Mouse (Mus musculus): ENCODE data around the gene Pou6f1.
"Not testable (repeated sequence)": the region's sequence is repeated elsewhere in the genome, so short reads cannot be mapped to it uniquely, and the experiment has no call there.

Pou6f1 gene

DNA sequence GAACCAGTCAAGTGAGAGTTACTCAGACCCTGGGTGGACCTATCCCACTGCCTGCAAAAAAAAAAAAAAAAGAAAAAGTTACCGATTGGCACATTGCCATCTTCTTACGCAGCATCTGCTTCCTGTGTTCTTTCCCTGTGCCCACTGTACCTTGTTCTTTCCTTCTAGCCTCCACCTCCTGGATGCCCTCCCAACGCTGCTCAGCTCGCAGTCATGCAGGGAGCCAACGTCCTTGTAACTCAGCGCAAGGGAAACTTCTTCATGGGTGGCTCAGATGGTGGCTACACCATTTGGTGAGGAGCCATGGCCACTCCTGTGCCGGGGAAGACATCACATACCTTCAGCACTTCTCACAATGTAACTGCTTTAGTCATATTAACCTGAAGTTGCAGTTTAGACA, 19.4 kb upstream of the Pou6f1 start:
- DNase-seq (ENCODE audit: low read depth) = no peak

DNA sequence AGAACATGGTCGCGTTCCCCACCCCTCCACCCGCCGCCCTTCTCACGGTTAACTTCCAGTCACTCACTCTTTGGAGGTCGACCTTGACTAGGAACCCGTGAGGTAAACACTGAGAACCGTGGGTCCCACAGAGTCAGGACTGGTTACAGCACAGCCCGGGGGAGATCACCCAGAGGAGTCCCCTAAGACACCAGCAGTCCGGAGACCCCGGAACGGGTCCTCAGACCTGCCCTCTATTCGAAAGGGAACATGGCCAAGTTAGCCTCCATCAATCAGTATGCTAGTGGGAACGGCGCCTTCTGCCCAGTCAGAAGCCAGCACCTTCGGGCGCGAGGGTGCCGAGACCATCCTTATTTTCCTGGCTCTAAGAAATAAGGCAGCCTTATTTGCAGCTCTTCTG, 16.4 kb upstream of the Pou6f1 start:
- DNase-seq (ENCODE audit: low read depth) = no peak

DNA sequence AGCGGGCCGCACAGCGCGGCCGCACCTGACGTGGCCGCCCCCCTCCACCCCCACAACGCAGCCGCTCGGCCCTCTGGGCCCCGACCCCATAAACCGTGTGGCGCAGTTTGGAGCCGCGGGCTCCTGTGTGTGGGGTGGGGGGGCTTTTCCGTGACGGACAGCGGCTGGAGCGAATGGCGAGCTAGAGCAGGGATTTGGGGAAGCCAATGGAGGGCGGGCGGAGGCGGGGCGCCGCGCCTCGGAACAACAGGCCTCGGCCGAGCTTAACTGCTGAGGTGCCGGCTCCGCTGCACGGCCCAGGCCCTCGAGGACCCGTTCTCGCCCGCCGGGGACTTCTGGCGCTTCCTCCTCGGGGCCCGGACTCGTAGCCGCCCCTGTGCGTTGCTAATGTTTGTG, 16.0 kb upstream of the Pou6f1 start:
- DNase-seq (ENCODE audit: low read depth) = peak; percentile 51

DNA sequence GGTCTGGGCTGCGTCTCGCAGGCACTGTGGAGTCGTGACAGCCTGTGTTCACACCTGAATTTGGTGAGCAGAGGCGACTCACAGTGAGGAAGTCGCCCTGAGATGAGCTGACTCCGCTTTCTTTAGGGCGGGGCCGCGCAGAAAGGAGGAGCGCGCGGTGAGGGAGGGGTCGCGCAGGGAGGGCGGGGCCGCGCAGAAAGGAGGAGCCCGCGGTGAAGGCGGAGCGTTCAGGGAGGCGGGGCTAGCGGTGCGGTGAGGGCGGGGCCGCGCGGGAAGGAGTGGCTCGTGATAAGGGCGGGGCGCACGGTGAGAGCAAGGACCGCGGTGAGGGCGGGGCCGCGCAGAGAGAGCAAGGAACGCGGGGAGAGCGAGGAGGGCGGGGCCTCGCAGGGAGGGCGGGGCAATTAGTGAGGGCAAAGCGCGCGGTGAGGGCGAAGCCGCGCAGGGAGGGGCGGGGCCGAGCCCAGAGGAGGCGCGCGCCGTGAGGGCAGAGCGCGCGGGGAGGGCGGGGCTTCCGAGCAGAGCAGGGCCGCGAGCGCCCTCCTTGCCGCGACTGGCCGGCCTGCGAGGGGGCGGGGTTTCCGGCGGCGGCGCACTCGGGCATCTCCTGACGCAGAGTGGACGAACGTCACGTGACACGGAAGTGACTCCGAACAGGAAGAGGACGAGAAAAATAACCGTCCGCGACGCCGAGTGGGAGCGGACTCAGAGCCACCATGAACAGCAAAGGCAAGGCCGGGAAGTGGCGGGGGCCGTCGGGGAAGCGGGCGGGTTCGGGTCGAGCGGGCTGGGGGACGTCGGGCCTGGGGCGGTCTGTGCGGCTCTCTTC, 15.4 kb upstream of the Pou6f1 start, which contains the start of gene Dazap2:
TSS of gene Dazap2 (plus strand) at position 354 of the 829 bp plus-strand sequence.
- DNase-seq (ENCODE audit: low read depth) = peak; percentile 86

DNA sequence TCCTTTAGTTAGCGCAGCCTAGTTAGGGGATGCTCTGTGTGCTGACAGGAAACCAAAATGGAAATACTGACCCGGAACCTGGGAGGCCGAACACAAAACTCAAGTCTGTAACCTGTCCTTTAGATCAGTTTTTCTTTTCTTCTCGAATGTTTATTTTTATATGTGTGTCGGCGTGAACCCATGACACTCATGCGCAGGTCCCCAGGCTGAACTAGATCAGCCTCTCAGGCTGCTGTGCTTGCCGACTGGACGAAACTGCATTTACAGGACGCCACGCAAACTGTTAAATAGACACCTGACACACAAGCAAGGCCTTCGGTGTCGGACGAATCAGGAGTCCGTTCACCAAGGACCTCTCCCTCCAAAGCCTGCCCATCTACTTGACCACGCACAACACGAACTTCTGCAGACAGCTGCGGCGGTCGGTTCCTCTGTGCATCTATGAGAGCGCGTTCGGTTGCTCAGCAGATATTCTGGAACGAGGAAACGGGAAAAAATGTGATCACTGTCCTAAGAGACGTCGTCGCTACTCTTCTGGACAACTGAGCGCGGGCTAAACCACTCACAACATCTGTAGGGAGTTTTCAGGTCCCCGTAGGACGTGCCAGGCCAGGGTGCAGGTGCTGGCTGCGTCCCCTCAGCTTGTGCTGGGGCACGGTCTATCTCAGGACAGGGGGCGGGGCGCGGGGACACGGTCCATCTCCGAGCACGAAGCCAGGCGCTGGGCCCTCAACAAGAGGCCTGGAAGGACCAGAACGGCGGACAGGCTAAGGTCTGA, 14.6 kb upstream of the Pou6f1 start:
- DNase-seq (ENCODE audit: low read depth) = no peak

DNA sequence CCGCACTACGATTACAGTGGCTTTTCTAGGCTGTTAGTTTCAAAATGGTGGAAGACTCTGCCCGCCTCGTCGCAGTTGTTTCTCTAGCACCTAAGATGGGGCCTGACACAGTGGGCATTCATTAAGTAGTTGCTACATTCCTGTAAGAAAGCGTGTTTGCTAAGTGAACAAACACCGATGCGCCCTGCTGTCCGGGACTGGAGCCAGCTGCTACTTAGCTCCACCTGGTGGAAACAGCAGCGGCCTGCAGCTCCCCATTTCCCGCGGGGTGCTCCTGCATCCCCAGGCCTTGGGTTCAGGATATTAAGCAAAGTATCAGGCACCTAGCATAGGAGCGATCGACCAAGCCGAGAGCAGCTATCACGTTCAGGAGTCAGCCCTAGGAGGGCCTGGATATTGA, 13.8 kb upstream of the Pou6f1 start:
- peak; percentile 29 for DNase-seq (ENCODE audit: low read depth)

DNA sequence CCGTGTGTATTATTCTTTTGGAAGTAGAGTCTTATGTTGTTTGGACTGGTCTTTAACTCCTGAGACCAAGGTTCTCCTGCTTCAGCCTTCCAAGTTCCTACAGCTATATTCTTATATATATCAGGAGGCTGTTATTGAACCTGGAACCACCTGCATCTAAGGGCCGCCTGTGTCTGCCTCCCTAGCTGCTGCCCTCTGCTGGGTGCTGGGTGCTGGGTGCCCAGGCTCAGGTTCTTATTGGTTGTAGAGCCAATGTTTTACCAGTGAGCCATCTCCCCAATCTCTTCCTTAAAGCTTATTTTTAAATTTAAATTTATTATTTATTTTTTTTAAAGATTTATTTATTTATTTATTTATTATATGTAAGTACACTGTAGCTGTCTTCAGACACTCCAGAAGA, 12.6 kb upstream of the Pou6f1 start:
- DNase-seq (ENCODE audit: low read depth) = no peak

DNA sequence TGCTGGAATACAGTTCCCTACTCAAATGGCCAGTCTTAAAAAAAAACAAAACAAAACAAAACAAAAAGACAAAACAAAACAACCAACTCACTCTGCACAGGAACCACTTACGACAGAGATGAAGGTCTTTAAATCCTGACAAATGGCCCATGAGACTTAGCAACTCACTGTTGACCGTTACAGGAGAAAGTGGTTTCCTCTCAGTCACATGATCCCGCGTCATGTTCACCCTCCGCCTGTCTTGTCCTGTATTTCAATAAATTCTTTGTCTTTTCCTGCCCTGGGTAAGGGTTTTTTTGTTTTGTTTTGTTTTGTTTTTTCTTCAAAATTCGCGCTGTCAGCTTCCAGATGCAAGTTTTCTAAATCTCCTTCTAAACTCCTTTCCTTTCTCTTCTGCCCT, 12.2 kb upstream of the Pou6f1 start:
- no peak for DNase-seq (ENCODE audit: low read depth)

DNA sequence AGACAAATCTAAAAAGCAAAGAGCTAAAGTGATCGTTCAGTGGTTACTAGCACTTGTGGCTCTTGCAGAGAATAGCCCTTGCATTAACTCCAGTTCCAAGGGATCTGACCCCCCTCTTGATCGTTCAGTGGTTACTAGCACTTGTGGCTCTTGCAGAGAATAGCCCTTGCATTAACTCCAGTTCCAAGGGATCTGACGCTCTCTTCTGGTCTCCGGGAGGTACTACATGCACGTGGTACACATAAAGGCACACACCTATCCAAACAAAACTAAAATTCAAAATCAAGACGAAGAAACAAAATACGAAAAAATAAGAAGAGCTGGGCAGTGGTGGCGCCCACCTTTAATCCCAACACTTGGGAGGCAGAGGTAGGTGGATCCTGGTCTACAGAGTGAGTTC, 6.9 kb upstream of the Pou6f1 start:
- DNase-seq (ENCODE audit: low read depth) = not testable (repeated sequence)

DNA sequence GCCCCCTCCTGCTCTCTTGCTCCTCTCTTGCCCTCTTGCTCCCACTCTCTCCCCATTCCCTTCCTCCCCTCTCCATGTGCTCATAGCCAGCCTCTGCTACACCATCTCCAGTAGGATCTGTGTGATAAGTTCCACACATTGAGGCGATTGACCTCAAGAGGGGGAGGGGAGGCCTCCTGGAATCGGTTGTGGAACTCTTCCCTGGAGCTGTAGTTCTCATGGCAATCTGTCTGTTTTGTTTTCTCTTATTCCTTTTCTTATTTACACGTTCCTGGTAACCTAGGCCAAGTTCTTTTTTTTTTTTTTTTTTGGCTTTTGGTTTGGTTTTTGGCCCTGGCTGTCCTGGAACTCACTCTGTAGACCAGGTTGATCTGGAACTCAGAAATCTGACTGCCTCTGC, 1.9 kb upstream of the Pou6f1 start:
- no peak for DNase-seq (ENCODE audit: low read depth)

DNA sequence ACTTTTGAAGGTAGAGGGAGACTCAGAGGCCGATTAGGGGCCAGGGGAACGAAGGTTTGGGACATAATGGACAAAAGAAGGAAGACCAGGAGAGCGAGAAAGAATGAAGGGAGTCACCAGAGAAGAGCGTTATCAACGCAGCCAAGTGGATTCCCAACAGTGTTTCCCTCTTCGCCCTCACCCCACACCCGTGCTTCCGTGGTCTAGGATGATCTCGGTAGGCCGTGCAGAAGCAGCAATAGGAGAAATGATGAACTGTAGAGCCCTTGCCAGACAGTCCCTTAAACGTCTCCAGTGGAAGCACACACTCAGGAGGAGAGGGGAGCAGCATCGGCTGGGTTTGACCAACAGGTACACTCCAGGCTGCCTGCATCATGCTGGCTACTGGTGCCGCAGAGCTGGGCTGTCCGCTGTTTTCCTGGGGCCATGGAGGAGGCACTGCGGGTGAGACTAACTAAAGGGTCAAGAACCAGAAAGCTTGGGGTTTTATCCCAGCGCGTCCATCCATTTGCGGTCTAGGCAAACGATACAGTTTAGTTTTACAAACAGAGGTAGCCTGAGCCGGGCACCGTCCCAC, 1.0 kb upstream of the Pou6f1 start:
- no peak for DNase-seq (ENCODE audit: low read depth)

DNA sequence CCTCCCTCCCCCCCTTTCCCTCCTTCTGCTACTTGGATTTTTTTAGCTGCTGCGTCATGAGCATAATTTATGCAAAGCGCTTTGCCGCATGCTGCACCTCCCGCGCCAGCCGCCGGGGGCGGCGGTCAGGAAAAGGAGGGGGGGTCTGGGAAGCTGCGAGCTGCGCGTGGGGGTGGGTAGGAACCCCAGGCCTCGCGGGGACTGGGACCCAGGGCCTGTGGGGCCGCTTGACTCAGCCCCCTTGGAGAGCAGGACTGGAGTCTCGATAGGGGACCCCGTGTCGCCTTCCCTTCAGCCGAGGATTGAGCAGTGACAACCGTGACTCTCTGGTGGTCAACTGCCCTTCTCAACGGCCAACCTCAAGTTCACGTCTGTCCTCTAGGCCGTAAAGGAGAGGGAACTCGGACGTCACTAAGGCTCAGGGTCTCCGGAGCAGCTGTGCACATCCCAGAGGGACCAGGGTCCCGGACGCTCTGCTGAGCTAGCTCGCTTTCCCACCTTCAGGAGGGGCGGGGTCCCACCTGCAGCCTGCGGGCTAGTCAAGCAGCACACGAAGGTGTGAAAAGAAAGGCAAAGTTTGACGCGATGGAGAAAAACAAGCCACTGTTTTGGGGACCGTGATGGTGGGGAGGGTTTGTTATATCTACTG, 387 bp upstream of the Pou6f1 start:
- peak; percentile 34 for DNase-seq (ENCODE audit: low read depth)

DNA sequence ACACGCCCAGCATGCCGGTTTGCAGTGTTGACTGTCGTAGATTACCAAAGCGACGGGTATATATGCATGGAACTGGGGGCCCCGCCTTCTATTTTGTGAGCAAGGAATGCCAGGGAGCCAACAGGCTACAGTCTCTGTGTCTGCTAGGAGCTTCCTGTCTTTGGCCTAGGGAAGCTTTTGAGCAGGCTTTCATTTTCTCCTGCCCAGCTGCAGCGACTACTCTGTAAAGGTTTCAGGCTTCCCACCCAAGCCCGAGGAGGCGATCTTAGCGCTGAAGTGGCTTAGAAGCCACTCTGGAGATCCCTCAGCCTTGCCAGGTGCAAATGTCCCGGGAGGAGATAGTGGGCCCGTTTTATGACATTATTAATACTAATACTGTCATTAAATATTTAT, 905 bp downstream of the Pou6f1 start:
- no peak for DNase-seq (ENCODE audit: low read depth)

DNA sequence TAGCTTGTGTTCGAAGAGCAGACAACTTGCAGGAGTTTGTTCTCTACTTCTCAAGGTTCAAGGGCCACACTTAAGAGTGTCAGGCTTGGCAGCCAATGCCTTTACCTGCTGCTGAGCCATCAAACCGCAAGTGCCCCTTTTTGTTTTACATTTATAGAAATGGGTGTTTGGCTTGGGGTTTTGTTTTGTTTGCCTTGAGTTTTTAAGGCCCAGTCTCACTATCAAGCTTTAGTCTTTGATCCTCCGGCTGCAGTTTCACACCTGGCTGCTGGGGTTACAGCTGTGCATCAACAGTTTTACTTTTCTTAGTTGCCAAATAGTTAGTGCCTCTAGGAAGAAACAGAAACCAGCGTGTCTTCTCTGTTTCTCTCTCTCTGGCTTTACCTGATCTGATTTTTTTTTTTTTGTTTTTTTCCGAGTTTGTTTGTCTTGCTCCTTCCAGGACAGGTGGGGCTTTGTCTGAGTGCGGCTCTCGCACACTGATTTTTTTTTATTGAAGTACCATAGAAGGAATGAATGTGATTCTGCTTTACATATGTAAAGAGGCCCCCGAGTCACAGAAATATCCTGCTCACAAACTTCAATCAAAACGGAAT, 1.4 kb downstream of the Pou6f1 start:
- no peak for DNase-seq (ENCODE audit: low read depth)

DNA sequence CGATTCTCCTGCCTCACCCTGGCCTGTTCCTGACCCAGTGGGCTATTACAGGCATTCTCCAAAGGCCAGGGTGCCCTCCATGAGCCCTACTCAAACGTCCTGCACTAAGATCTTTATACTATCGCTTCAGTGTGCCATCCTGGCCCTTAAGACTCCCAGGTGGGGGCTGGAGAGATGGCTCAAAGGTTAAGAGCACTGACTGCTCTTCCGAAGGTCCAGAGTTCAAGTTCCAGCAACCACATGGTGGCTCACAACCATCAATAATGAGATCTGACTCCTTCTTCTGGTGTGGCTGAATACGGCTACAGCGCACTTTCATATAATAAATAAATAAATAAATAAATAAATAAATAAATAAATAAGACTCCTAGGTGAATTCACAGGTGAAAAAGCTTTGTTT, 7.0 kb downstream of the Pou6f1 start:
- no peak for DNase-seq (ENCODE audit: low read depth)

DNA sequence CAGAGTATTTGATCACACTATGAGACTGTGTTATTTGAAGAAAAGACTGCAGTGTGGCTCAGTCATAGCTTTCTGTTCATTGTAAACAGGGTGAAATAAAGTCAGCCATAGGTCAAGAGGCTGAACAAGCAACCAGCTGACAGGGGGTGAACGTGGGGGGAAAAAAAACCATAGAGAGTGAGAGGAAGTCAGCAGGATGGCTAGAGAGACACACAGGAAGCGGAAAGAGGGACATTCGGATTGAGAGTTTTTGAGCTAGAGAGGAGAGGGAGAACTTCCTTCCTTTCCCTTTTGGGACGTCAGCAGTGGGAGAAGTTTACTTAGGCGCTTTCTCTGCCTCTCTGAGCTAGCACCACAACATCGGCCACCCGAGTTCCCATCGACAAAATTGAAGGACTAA, 9.3 kb downstream of the Pou6f1 start:
- DNase-seq (ENCODE audit: low read depth) = no peak

DNA sequence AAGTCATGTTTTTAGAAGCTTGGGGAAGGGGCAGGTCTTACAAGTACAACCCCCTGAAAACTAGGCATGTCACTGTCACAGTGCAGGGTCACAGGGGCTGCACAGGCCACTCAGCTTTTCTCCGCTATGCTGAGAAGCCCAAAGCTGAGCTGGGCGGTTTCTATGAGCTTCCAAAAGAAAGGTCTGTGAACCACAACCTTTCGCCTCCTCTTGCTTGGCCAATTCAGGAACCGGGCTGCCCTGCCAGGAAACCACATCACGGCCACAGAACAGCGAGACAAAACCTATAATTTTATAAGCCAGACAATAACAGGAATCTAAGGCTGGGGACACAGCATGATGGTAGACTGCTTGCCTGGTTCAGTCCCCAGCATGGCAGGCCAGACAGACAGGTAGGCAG, 11.5 kb downstream of the Pou6f1 start:
- no peak for DNase-seq (ENCODE audit: low read depth)

DNA sequence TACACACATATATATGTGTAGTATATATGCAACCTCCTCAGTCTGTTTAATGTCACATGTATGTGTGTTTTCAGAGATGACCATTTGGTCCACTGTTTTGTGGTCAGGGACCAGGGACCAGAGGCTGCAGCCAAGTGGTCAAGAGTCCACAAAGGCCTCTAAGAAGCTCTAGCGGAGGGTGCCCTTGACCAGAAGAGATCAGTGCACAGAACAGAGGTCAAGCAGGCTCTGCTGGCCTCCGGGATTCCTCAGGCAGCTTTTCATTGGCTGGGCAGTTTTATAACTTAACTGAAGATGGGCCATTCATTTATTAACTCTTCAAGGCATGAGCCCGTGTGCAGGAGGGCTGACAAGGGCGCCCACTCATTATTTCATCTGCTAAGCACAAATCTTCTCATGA, 12.6 kb downstream of the Pou6f1 start:
- no peak for DNase-seq (ENCODE audit: low read depth)

DNA sequence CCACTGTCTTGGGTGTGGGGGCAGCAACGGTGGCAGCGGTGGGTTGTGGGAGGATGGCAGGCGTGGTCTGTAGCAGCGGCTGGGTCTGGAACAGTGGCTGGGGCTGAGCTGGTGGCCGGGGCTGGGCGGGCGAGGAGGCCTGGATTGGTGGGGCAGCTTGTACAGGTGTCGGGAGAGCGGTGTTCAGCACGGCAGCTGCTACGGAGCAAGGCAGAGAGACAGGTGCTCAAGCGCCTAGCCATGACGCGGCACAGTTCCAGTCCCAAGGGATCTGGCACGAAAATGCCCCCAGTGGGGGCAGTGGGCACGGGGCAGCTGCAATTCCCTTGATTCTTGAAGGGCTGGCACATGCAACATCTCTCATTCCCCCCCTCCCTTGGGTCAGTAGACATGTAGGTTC, 13.9 kb downstream of the Pou6f1 start:
- no peak for DNase-seq (ENCODE audit: low read depth)

DNA sequence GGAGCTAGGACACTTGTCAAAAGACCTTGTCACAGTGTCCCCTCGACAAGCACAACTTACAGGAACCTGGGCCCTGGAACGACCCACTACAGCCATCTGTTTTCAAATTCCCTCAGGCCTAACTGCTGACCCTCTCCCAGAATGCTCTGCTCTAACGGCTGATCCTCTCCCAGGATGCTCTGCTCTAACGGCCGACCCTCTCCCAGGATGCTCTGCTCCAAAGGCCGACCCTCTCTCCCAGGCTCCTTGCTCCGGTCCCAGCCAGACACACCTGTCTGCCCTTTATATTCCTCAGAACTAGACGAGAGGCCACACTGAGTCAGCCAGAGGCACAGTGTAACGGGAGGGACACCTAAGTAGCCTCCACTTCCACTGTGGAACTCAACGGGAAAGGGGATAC, 19.7 kb downstream of the Pou6f1 start:
- no peak for DNase-seq (ENCODE audit: low read depth)

DNA sequence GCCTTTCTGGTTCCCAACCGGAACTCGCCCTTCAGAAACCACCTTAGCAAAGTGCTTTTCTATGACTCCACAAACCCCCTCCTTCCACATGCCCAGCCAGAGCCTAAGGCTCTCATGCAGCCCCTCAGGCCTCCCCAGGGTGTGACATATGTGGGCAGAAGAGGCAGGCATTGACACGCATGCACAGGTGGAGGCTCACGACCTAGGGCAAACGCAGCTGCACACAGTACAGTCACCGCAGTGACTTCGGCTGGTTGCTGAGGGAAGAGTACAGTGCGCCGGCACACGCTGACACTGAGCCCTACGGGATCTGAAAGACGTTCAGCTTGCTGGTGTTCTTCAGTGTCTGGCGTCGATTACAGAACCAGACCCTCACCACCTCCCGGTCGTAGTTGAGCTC, 21.8 kb downstream of the Pou6f1 start:
- DNase-seq (ENCODE audit: low read depth) = no peak

DNA sequence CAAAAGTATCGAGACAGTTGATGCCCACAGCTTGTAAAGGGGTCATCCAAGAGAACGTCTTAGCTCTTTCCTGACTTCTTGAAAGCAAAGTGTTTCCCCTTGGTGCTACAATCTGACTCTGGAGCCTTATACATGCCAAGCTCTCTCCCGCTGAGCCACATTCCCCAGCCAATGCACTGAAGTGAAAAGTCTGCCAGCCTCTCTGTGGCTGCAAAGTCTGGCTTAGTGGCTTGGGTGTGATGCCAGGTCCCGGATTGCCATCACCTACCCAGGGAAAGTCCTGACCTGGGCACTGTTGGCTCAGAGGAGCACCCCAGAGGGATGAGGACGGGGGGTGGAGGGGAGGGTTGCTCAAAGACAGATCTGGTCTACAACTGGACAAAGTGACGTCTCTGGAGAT, 23.0 kb downstream of the Pou6f1 start:
- no peak for DNase-seq (ENCODE audit: low read depth)
